Mouse (Mus musculus): ENCODE measurements around the gene Wasf1.

Wasf1 gene

DNA sequence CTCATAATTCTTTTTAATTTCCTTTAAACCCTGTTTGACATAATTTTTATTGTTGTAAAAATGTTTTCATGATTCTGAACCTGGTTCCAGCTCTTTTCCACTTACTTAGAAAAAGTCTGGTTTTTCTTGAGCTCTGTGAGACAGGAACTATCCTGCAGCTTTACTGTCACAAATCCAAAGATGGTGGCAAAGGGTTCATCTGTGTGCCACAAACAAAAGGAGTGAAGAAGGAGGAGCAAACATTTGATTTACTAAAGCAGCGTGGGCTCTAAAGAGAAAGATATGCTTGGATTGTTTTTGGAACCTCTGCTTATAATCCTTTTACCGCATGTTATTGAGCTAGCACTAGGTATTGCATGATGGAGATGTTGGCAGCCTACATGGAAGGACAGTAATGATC lies 4.0 kb downstream of the Wasf1 start:
- in situ Hi-C loops (cut with MboI, MseI) = loop anchor here (10.0 to 25.0 kb wide), 2 partner anchors 600 to 1243 kb away; no protein-coding TSS in a partner anchor

DNA sequence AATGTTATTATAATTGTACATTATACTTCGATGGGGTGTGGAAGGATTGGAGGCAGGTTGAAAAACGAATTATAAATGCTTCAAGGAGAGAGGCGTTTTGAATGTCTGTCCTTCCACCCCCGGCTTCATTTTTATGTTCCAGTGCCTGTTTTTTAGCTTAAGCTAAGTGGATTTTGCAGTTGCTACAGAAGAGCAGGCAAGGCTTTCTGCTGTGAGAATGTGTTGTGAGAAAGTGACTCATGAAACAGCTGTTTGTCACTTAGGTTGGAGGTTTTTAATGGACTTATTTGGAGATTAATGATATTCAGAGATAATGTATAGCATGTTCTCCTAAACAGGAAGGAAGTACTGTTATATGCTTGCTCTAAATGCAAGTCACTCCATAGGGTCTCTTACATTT lies 5.9 kb downstream of the Wasf1 start:
- in situ Hi-C loops (cut with MboI, MseI) = loop anchor here (10.0 to 25.0 kb wide), 2 partner anchors 602 to 1244 kb away; no protein-coding TSS in a partner anchor

DNA sequence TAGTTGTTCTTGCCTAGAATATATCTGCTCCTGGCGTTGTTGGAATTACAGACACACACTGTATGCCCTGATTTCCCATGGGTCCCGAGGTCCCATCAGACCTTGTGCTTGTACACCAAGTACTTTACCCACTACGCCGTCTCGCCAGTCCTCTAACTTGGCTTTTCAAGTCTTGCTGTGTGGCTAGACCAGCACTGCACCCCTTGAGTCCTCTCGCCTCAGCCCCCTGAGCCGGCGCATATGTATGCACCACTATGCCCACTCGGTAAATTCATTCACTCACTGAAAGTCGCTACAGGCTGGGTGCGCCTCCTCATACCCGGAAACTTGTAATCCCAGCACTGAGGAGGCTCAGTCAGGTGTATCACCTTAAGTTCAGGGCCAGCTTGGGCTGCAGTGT lies 12.5 kb downstream of the Wasf1 start:
- in situ Hi-C loops (cut with MboI, MseI) = loop anchor here (25.0 kb wide), 1 partner anchor 608 kb away; no protein-coding TSS in a partner anchor

DNA sequence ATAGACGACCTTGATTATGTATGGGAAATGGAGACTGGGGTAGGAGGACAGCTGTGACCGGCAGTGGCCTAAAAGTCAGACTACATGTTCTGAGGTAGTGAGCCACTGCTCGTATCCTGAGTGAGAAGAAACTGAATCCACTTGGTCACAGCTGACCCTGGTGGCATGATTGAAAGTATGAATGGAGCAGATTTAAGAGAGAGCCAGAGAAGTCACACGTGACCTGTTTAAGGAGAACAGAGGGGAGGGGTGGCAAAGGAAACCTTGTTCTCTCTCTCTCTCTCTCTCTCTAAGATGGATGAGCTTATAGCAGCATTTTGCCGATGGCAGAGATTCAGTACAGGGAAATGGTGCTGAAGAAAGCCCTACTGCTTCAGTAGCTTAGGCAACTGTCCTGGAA lies 13.4 kb downstream of the Wasf1 start:
- in situ Hi-C loops (cut with MboI, MseI) = loop anchor here (25.0 kb wide), 1 partner anchor 609 kb away; no protein-coding TSS in a partner anchor

DNA sequence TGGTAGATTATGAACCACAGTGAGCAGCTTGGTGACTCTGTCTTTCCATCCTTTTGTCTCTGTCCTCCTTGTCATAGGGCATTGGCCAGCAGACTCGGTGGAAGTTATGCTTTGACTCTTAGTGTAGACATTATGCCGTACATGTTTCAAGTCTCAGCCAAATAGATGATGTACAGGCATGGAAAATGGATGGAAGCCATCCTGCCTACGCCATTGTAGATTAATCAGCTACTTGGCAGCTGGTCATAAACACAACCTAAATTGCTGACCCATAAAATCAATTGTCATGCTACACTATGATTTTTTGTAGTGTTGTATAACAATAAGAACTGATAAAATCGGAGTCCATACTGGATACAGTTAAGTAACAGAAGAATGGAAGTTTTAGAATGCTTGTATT lies 18.5 kb downstream of the Wasf1 start:
- in situ Hi-C loops (cut with MboI, MseI) = no loop called here

DNA sequence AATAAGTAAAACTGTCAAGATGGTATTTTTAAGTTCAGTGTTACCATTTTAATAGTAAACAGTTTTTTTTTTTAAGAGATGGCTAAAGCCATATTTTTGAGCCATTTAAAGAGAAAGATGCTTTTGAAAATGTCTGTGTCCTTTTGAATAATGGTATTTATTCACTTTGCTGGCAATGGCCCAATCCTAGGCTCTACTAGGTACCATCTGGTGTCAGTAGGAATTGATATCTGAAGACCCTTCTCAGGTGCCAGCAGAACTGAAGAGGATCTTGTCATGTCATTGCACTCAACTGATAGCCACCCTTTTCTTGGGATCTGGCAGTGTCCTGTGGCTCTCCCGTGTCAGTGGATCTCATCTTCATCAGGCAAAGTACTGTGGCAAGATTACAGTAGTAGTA lies 22.9 kb downstream of the Wasf1 start:
- in situ Hi-C loops (cut with MboI, MseI) = no loop called here

DNA sequence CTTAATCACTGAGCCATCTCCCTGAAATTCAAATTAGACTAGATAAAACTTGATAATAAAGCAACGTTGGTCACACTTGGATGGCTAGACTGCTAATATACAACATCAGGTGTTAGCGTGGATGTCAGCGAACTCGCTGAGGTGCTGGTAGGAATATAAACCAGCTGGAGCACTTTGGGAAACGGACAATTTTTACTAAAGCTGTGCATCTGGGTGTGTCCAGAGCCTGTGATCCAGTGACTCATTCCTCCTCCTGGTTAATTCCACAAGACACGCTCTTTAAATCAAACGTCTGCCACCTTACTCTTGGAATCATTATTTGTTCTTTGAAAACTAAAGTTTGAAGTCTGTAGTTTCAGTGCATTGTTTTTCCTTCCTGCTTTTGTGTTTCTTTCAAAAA lies 23.5 kb downstream of the Wasf1 start:
- in situ Hi-C loops (cut with MboI, MseI) = no loop called here

DNA sequence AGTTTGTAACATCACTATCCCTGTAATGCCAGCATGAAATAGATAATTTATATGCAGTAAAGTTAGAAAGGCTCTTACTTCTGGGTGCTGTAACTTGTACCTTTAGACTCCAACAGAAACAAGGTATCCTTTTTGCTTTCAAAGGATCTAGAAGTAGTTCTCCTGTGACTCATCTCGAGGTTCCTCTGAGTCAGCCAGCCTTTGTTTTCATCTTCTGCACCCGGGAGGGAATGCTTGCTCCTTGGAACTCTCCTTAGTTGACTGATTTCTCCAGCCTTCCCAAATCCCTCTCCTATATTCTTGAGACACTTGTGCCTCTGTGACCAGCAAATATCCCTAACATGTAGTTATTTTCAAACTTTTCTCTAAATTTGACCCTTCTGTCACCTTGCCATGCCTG lies 25.3 kb downstream of the Wasf1 start:
- in situ Hi-C loops (cut with MboI, MseI) = no loop called here

DNA sequence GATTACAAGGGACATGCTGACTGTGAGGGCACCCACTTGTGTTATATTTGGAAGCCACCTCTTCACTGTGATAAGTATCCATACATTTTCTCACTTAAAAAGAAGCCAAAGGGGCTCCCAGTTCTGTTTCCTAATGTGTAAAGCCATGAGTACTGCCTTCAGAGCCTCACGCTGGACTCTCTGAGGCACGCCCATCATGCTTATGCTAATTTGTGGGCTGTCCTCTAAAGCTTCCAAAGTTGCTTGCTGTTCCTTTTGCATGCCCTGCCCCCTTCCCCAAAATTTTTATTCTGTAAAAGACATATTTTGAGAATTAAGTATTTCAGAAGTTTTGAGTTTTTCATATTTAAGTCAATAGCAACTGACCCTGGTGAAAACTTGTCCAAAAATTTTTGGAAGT lies 27.5 kb downstream of the Wasf1 start:
- in situ Hi-C loops (cut with MboI, MseI) = no loop called here

DNA sequence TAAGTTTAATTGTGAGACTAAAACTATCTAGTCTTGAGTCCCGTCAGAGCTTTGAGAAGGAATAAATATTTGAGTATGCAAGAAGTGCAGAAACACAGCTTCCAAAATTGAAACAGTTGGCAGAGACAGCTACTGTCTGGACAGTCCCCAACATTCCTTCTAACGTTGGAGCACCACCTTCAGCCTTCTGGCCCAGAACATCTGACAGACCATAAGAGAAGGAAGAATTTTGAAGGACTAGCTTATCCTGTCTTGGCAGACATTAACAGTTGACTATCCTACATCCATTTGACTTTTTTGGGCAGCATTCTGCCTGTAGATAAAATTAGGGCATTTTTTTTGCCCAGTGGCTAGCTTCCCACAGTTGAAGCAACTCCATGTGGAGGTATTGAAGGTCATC lies 32.0 kb downstream of the Wasf1 start:
- in situ Hi-C loops (cut with MboI, MseI) = no loop called here

DNA sequence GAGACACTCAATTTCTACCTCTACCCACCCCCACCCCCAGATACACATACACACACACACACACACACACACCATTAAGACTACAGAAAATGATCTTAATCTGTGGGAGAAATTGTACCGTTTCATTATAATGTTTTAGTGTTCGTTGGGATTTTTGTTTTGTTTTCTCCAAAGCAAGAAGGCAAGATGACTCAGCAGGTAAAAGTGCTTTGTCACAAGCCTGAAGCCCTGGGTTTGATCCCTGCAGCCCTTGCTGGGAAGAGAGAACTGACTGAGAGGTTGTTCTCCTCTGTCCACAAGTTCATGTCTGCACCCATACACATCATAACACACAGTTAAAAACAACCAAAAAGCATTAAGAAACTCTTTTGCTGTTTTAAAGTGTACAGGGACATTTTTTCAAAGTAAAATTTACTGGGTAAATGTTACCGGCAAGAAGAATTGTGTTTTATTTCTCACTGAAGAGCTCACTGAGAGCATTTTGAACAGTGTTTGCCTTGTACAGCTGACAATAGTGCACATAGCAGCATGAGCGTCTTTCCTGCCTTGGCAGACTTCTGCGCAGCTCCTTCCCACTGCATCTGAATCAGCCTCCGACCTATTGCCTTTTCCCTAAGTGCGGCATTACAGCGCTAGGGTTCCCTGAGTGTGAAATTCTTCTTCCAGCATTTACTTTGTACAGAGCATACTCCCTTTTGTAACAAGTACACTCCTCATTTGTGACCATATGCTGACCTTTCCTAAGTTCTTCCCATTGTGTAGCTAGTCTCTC lies 35.6 kb downstream of the Wasf1 start:
- in situ Hi-C loops (cut with MboI, MseI) = no loop called here

DNA sequence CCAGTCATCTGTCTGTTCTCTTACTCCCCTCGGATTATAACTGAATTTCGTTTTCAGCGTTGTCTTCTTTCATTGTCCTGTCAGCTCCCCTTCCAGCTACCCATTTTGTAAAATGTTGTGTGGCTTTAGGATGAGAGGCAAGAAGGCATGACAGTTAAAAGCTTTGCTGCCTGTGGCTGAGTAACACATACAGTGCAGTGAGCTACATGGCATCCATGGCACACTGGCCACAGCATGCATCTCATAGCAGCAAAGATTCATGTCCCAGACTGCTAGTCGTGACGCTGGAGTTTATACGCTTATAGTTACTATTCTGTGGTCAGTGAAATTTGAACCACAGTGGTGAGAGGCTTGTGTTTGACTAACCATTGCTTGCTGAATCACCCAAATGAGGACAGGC lies 36.2 kb downstream of the Wasf1 start:
- in situ Hi-C loops (cut with MboI, MseI) = no loop called here

DNA sequence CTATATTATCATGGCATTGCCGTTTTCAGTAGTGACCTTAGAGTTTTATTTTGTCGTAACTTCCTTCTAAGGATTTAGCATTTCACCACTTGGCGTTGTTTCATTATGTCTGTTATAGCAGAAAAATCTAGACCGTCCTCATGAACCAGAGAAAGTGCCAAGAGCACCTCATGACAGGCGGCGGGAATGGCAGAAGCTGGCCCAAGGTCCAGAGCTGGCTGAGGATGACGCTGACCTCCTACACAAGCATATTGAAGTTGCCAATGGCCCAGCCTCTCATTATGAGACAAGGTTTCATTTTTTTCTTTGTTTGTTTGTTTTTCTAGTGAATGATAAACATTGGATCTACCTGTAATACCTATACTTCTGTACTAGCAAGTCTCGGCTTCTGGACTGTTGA lies 49.7 kb downstream of the Wasf1 start:
- in situ Hi-C loops (cut with MboI, MseI) = no loop called here

DNA sequence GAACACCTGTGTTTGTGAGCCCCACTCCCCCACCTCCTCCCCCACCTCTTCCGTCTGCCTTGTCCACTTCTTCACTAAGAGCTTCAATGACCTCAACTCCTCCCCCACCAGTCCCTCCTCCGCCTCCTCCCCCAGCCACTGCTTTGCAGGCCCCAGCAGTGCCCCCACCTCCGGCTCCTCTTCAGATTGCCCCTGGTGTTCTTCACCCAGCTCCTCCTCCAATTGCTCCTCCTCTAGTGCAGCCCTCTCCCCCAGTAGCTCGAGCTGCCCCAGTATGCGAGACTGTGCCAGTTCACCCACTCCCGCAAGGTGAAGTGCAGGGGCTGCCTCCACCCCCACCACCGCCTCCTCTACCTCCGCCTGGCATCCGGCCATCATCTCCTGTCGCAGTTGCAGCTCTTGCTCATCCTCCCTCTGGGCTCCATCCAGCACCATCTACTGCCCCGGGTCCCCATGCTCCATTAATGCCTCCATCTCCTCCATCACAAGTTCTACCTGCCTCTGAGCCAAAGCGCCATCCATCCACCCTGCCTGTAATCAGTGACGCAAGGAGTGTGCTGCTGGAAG lies 53.0 kb downstream of the Wasf1 start:
- in situ Hi-C loops (cut with MboI, MseI) = no loop called here

DNA sequence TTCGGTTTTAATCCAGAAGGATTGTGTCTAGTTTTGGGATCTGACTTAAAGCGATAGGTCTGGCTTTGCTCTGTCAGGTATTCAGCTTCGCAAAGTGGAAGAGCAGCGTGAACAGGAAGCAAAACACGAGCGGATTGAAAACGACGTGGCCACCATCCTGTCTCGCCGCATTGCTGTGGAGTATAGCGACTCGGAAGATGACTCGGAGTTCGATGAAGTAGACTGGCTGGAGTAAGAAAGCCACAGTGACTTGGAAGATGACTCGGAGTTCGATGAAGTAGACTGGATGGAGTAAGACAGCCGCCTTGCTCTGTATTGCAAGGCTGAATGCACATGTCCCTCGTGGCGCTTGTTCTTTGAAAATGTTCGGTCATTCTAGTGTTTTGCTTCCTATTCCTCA lies 54.3 kb downstream of the Wasf1 start:
- in situ Hi-C loops (cut with MboI, MseI) = no loop called here

DNA sequence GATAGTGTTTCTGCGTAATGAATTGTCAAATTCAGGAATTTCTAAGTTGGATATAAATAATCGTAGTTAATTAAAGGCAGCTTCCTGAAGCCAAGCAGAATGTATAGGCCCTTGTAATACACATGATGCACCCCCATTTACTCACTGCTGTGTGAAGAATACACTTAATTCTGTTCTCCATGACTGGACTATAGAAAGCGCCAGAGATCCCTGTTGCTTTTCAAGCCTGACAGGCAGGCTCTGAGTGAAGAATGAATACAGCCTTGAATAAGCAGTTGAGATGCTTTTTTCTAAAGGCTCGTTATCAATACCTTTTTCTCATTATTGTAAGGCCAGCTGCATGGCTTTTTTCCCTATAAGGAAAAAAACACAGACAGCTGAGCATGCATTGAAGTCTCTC lies 59.4 kb downstream of the Wasf1 start:
- in situ Hi-C loops (cut with MboI, MseI) = no loop called here

DNA sequence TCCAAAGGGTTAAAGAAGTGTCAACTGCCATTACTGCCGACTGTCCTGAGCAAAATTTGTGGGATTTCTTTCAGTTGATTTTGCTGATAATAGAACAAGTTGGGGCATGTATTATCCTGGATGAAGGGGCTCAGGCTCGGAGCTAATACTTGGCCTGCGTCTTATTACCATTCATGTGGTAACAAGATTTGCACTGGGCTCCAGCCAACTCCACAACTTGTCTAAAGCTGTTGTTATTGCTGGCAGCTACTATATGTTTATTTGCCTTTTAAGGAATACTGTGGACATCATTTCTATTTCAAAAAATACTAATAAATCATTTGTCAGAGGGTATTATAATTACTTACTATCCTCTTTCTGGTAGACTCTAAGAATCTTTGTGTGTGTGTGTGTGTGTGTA lies 66.9 kb downstream of the Wasf1 start:
- in situ Hi-C loops (cut with MboI, MseI) = no loop called here

DNA sequence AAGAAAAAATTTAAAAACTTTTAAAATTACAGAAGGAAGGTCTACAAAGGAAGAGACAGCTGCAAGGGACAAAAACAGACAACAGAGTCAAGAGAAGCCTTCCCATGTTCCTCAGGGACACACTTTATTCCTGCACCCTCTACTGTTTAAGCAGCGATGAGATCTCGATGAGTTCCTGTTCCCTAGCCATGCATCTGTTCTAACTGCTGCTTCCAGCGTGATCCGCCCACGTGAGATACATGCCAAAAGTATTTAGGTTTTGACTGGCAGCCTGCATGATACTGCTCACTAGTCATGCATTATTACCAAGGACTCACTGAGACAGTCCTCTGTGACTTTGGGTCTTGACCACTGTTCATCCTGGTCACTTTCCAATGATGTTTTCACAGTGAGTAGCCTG lies 72.9 kb downstream of the Wasf1 start:
- in situ Hi-C loops (cut with MboI, MseI) = no loop called here

DNA sequence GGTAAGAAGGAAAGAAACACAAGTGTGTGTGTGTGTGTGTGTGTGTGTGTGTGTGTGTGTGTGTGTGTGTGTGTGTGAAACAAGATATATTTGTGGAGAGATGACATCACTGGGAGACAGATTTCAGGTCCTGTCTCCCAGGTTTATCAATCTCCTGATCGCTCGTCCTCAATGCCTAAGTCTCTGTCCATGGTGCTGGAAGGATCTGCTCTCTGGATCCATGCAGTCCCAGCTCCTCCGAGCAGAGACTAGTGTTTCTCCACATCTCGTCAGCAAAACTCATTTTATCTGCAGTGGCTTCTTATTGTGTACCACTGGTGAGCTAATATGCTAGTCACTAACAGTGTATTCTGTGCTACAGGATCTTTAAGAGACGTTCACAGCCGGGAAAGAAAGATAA lies 78.1 kb downstream of the Wasf1 start:
- in situ Hi-C loops (cut with MboI, MseI) = loop anchor here (10.0 kb wide), 1 partner anchor 307 kb away; no protein-coding TSS in a partner anchor

DNA sequence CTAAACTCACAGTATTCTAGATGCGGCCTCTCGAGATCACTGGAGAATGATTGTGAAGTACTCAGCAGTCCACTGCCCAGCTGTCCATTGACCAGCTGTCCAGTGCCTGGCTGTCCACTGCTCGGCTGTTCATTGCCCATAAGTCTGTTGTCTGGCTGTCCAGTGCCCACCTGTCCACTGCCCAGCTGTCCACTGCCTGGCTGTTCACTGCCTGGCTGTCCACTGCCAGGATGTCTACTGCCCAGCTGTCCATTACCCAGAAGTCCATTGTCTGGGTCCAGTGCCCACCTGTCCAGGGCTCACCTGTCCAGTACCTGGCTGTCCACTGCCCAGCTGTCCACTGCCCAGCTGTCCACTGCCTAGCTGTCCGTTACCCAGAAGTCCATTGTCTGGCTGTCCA lies 78.7 kb downstream of the Wasf1 start:
- in situ Hi-C loops (cut with MboI, MseI) = loop anchor here (10.0 kb wide), 1 partner anchor 307 kb away; no protein-coding TSS in a partner anchor

DNA sequence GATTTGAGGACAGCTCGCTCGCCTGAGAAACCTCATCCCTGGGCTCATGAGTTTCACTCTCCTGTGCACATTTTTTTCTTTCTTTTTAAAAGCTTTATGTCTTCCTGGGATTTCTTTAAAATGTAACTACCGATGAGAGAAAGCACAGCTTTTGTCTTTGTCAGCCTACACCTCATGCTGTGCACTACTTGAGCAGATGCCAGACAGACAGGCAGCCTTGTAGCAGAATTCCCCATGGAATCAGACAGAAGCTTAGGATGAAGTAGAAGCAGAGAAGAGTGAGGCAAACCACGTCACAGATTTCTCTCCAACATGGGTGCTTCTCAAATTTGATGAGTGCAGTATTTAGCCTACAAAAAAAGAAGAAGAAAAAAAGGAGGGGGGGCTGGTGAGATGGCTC lies 81.3 kb downstream of the Wasf1 start:
- in situ Hi-C loops (cut with MboI, MseI) = loop anchor here (10.0 kb wide), 1 partner anchor 310 kb away; no protein-coding TSS in a partner anchor

DNA sequence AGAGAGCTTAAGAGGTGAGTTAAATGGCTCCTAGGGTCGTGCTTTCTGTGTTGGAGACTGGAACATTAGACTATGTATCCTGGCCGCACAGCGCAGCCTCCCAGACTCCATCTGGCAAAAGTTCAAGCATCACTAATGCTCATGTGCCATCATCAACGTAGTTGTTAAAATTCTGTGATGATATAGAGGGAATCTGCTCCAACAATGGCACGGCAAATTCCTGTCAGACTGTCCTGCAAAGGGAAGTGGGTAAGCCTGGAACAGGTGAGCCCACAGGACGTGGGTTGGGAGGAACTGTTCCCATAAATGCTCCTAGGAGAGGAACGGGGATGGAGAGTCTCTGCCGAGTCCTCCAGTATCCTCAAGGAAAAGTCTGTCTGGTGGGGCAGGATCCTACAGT lies 85.3 kb downstream of the Wasf1 start:
- in situ Hi-C loops (cut with MboI, MseI) = loop anchor here (10.0 kb wide), 1 partner anchor 314 kb away; no protein-coding TSS in a partner anchor
